Mouse (Mus musculus): Measurements from ENCODE around the gene Kif17.

- no peak for TF ChIP-seq CTCF (IDR thresholded peaks at IDR 0.05; ENCODE audit: low read depth)
- no peak for TF ChIP-seq EP300 (IDR thresholded peaks at IDR 0.05; ENCODE audit: low read depth)
Measured at GRCm38 (mm10) chr4:138301271-138301780, 51.1 kb downstream of the Kif17 start.
